Comparison of ENCODE assay signal across 8 mouse cellular contexts in the genomic region with DNA sequence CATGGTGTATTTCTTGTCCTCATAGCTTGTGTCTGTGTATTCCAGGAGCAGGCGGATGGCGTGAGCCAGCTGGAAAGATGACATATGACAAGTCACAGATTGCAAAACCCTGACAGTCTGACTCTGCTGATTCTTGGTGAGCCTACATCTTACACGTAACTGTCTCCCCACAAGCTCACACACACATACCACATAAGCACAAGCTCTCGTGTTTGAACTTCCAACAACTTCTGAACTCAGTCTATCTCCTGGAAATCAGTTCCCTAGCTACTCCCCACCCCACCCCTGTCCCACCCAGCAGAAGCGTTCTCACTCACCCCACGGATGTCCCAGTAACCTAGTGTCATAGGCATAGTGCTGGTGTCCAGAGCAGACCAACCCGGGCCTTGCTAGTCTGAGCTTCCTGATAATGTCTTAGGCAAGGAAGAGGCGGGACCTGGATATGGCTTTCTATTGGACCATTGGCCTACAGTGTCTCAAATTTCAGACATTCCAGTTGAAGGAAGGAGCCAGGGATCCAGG. TPM values are rescaled to one million over a fixed set of nuclear protein-coding genes. Genes with fewer than 3 reads are reported as not detected.
A peak's percentile ranks its signal among the peaks of the same experiment; 100 is the strongest.
DNase-seq lines count a peak whose midpoint lies in the region; ATAC-seq lines count a peak whose summit lies in the region.

A gene (minus strand): TSS at position 413 of the 522 bp plus-strand sequence.

- peak within 1 kb of the TSS; percentile 57 for H3K27ac ChIP-seq in heart, embryonic 15.5 days
- no peak within 1 kb of the TSS for H3K27ac ChIP-seq in limb, embryonic 11.5 days (replicated peaks; ENCODE audit: low read depth, low read length)

- no peaks in the 10 kb centered on the region for H3K36me3 ChIP-seq in heart, embryonic 15.5 days
- no peaks in the 10 kb centered on the region for H3K36me3 ChIP-seq in limb, embryonic 11.5 days (ENCODE audit: control insufficient read depth, insufficient read depth, low read length)

- H3K27me3 ChIP-seq in heart, embryonic 15.5 days, result no peaks in the 10 kb centered on the region
- no peaks in the 10 kb centered on the region for H3K27me3 ChIP-seq in limb, embryonic 11.5 days (ENCODE audit: control insufficient read depth, insufficient read depth, low read length)

- intact Hi-C loops in left cerebral cortex, postnatal 25 days (cut with DNase I), result no loop called here

- H3K9ac ChIP-seq in heart, embryonic 15.5 days, result no peak within 1 kb of the TSS
- H3K9ac ChIP-seq in limb, embryonic 11.5 days (ENCODE audit: low read length), result no peak within 1 kb of the TSS

- WGBS in heart, embryonic 15.5 days, result 20% methylated on average over 8 of the region's 8 CpGs
- 55% methylated on average over 8 of the region's 8 CpGs for WGBS in limb, embryonic 11.5 days

- H3K4me2 ChIP-seq in heart, embryonic 15.5 days, result peak within 1 kb of the TSS; percentile 49
- H3K4me2 ChIP-seq in limb, embryonic 11.5 days (ENCODE audit: low read depth, severe bottlenecking), result no peak within 1 kb of the TSS

- H3K4me3 ChIP-seq in heart, embryonic 15.5 days, result peak within 1 kb of the TSS; percentile 34
- H3K4me3 ChIP-seq in limb, embryonic 11.5 days (ENCODE audit: low read depth, low read length), result no peak within 1 kb of the TSS

- H3K4me1 ChIP-seq in heart, embryonic 15.5 days (replicated peaks), result peaks cover 12% of the 10 kb centered on the region
- no peaks in the 10 kb centered on the region for H3K4me1 ChIP-seq in limb, embryonic 11.5 days (ENCODE audit: control insufficient read depth, insufficient read depth, low read length)

- DNase-seq in layer of hippocampus, adult 9-11 months, result peak; percentile 38
- DNase-seq in layer of hippocampus, postnatal 10 days (ENCODE audit: low spot score in 2 of 2), result no peak
- peak; percentile 23 for DNase-seq in embryo, embryonic 11.5 days (ENCODE audit: low read depth, low spot score)
- peak; percentile 36 for DNase-seq in limb, embryonic 11.5 days (ENCODE audit: low spot score)
- peak; percentile 60 for DNase-seq in ovary, postnatal 36 days (ENCODE audit: low spot score)
- DNase-seq in left cerebral cortex, postnatal 25 days (ENCODE audit: low spot score in 2 of 2), result no peak
- no peak for DNase-seq in frontal cortex, postnatal 14 days (ENCODE audit: low spot score in 2 of 2)

- no peaks in the 10 kb centered on the region for H3K9me3 ChIP-seq in heart, embryonic 15.5 days (replicated peaks)
- H3K9me3 ChIP-seq in limb, embryonic 11.5 days (ENCODE audit: control insufficient read depth, low read length), result no peaks in the 10 kb centered on the region

- ATAC-seq in heart, embryonic 15.5 days (replicated peaks; ENCODE audit: insufficient number of reproducible peaks, insufficient read depth, low FRiP score, low read depth), result peak; percentile 87
- peak; percentile 65; the same call in 1 of the 2 replicates for ATAC-seq in limb, embryonic 11.5 days (ENCODE audit: insufficient number of reproducible peaks, low FRiP score, low TSS enrichment, low read depth)

RNA-seq across cellular contexts. Expression of the gene that starts here (rescaled TPM):
- total RNA-seq in layer of hippocampus, postnatal 10 days (2021), result 1 to 10 TPM; 2.3 to 4.0 TPM
- 71.9 and 82.1 TPM in 2 replicates for polyA plus RNA-seq in heart, embryonic 15.5 days (2015; fragmentation: Nextera tagmentation; extraction: Ambion mirVana)
- polyA plus RNA-seq in limb, embryonic 11.5 days (2014; fragmentation: Nextera tagmentation; extraction: Ambion mirVana), result 30.1 and 32.1 TPM in 2 replicates
- 1 to 10 TPM; 3.1 to 4.3 TPM for total RNA-seq in left cerebral cortex, postnatal 25 days (2021)

Comparison
In these comparisons a context has a peak if more than half of its experiments do, and no peak if none do; other contexts are left out.
1. DNase-seq: peak in layer of hippocampus, adult 9-11 months (single experiment), embryo, embryonic 11.5 days (single experiment), limb, embryonic 11.5 days (single experiment) and ovary, postnatal 36 days (single experiment); none in layer of hippocampus, postnatal 10 days (0 of 2), left cerebral cortex, postnatal 25 days (0 of 2) and frontal cortex, postnatal 14 days (0 of 2).